Mouse (Mus musculus): ENCODE measurements around the gene Olfr1303. TPM values are rescaled to one million over a fixed set of nuclear protein-coding genes. Genes with fewer than 3 reads are reported as not detected.

The Olfr1303 gene
- not detected in 2 replicates for polyA plus RNA-seq (2011; ENCODE audit: insufficient read length, low read depth, missing spikeins)

DNA sequence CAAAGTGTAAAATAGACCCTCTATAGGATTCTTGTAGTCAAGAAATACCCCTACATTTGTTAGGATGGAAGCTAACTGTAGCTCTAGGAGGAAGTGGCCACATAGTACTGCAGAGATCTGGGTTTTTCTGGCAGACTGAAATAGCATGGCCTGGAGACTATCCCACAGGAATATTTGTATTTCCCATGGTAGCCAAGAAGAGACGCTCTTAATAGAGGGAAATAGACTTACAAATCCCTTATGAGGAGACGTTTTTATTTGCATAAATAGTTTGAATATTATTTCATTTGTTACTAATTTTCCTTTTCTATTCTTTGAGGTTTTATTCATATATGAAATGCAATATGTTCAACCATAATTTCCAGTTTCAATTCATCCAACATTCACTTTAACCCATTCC lies at the start of gene Olfr1303:
Gene Olfr1303, minus strand, starts transcription at position 101 of the 400 bp plus-strand sequence.
- TF ChIP-seq CTCF (IDR thresholded peaks at IDR 0.05; ENCODE audit: borderline replicate concordance, insufficient read depth, low read length), result no peak
- no peak for TF ChIP-seq POLR2A (IDR thresholded peaks at IDR 0.05; ENCODE audit: low read depth, low read length)
- H3K27ac ChIP-seq (ENCODE audit: insufficient read depth, low read length), result no peak within 1 kb of the TSS
- H3K4me1 ChIP-seq (ENCODE audit: control insufficient read depth, insufficient read depth, low read length), result no peaks in the 10 kb centered on the region
- H3K4me3 ChIP-seq (ENCODE audit: insufficient read depth, low read length), result no peak within 1 kb of the TSS

DNA sequence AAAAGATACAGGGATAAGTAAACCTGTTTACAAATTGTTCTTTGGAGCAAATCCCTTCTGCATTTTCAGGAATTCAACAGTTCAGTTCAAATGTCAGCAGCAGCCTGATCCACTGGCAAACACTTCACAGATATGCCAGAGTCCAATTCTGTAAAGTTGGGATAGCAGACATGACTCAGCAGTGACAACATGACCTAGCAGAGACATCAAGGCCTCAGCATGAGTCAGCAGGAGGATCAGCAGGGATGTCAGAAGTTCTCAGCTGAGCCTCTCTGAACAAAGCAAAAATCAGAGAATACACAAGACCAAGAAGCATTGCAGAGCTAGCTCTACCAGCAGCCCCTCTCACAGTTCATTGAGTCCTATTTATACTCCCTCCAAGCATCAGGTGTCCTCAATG lies 7.2 kb downstream of the Olfr1303 start:
- no peak for TF ChIP-seq POLR2A (IDR thresholded peaks at IDR 0.05; ENCODE audit: low read depth, low read length)
- no peak for TF ChIP-seq CTCF (IDR thresholded peaks at IDR 0.05; ENCODE audit: borderline replicate concordance, insufficient read depth, low read length)
- H3K27ac ChIP-seq (ENCODE audit: insufficient read depth, low read length), result no peak overlapping the region
- H3K4me1 ChIP-seq (ENCODE audit: control insufficient read depth, insufficient read depth, low read length), result no peaks in the 10 kb centered on the region
- H3K4me3 ChIP-seq (ENCODE audit: insufficient read depth, low read length), result no peak overlapping the region

DNA sequence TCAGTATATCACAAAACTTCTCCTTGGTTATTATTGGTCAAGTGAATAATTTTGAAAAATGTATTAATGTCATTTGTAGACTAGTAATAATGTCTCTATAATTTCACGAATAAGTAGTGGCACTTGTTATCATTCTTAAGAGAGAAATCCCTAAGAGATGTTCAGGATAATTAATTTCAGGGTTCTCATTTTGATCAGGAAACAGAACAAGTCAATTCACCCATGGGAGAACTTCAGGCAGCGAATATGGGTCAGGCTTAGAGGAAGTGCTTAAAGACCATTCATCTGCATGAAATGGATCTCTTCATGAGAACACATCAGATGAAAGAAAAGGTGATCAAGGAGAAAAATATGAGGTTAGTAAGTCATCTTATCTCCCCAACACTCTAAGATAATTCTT lies 43.0 kb downstream of the Olfr1303 start, which contains the start of gene Olfr1302:
Gene Olfr1302, plus strand, starts transcription at position 301 of the 400 bp plus-strand sequence.
- Histone ChIP-seq H3K4me1 (ENCODE audit: control insufficient read depth, insufficient read depth, low read length) (no peaks in the 10 kb centered on the region), H3K27ac (ENCODE audit: insufficient read depth, low read length) (no peak within 1 kb of the TSS), H3K4me3 (ENCODE audit: insufficient read depth, low read length) (no peak within 1 kb of the TSS)
- no peak for TF ChIP-seq POLR2A (IDR thresholded peaks at IDR 0.05; ENCODE audit: low read depth, low read length)
- TF ChIP-seq CTCF (IDR thresholded peaks at IDR 0.05; ENCODE audit: borderline replicate concordance, insufficient read depth, low read length), result no peak

Other genes with a start within 250 kb of the Olfr1303 start
- gene Olfr1297, start 193.8 kb downstream of the Olfr1303 start, polyA plus RNA-seq (2011; ENCODE audit: insufficient read length, low read depth, missing spikeins), result not detected in 2 replicates
- gene Olfr1298, start 171.1 kb downstream of the Olfr1303 start, polyA plus RNA-seq (2011; ENCODE audit: insufficient read length, low read depth, missing spikeins), result not detected in 2 replicates
- gene Olfr1299, start 158.9 kb downstream of the Olfr1303 start, polyA plus RNA-seq (2011; ENCODE audit: insufficient read length, low read depth, missing spikeins), result not detected in 2 replicates
- gene Olfr1301, start 69.3 kb downstream of the Olfr1303 start, polyA plus RNA-seq (2011; ENCODE audit: insufficient read length, low read depth, missing spikeins), result not detected in 2 replicates
- gene Olfr1302, start 42.9 kb downstream of the Olfr1303 start, polyA plus RNA-seq (2011; ENCODE audit: insufficient read length, low read depth, missing spikeins), result not detected in 2 replicates
- not detected in 2 replicates for gene Olfr1305, start 56.8 kb upstream of the Olfr1303 start, polyA plus RNA-seq (2011; ENCODE audit: insufficient read length, low read depth, missing spikeins)
- not detected in 2 replicates for gene Olfr1306, start 95.9 kb upstream of the Olfr1303 start, polyA plus RNA-seq (2011; ENCODE audit: insufficient read length, low read depth, missing spikeins)
- 0.03 TPM in 1 of 2 replicates, not detected in the other for gene Olfr1307, start 129.1 kb upstream of the Olfr1303 start, polyA plus RNA-seq (2011; ENCODE audit: insufficient read length, low read depth, missing spikeins)
- not detected in 2 replicates for gene Olfr1308, start 144.6 kb upstream of the Olfr1303 start, polyA plus RNA-seq (2011; ENCODE audit: insufficient read length, low read depth, missing spikeins)
- gene Olfr1309, start 169.9 kb upstream of the Olfr1303 start, polyA plus RNA-seq (2011; ENCODE audit: insufficient read length, low read depth, missing spikeins), result 0.12 and 0.56 TPM in 2 replicates
- gene Olfr1310, start 192.4 kb upstream of the Olfr1303 start, polyA plus RNA-seq (2011; ENCODE audit: insufficient read length, low read depth, missing spikeins), result 0.48 and 0.51 TPM in 2 replicates
- not detected in 2 replicates for gene Olfr1311, start 204.1 kb upstream of the Olfr1303 start, polyA plus RNA-seq (2011; ENCODE audit: insufficient read length, low read depth, missing spikeins)
- gene Olfr1312, start 229.9 kb upstream of the Olfr1303 start, polyA plus RNA-seq (2011; ENCODE audit: insufficient read length, low read depth, missing spikeins), result 0.15 and 0.39 TPM in 2 replicates

All from embryonic fibroblast, embryonic 13.5 days (primary cell).